Mouse (Mus musculus): ENCODE measurements around the gene Adgrl3. TPM values are rescaled to one million over a fixed set of nuclear protein-coding genes. Genes with fewer than 3 reads are reported as not detected.

Gene Adgrl3
- polyA plus RNA-seq, 1 experiment, result 15.8 TPM

GRCm38 (mm10) chr5:81200354-81200753, 180.4 kb downstream of the Adgrl3 start:
- Histone ChIP-seq H3K27me3 (ENCODE audit: control insufficient read depth, insufficient read depth, insufficient read length) (no peaks in the 10 kb centered on the region), H3K79me2 (ENCODE audit: control insufficient read depth, insufficient read depth) (peaks cover 11% of the 10 kb centered on the region), H3K4me2 (ENCODE audit: low read depth) (no peak overlapping the region), H3ac (ENCODE audit: control insufficient read depth, insufficient read length) (no peak overlapping the region), H3K36me3 (ENCODE audit: control insufficient read depth, insufficient read depth) (peaks cover 5% of the 10 kb centered on the region), H3K4me3 (no peak overlapping the region)
- no peak for TF ChIP-seq MAX (IDR thresholded peaks at IDR 0.05; ENCODE audit: low read depth)
- TF ChIP-seq TCF3 (IDR thresholded peaks at IDR 0.05; ENCODE audit: insufficient read length, low read depth), result no peak
- no peak for TF ChIP-seq MYOG (IDR thresholded peaks at IDR 0.05; ENCODE audit: control insufficient read depth in 1 of 3, insufficient read depth in 1 of 3, insufficient read length in 2 of 3, low read depth in 2 of 3)
- no peak for TF ChIP-seq USF1 (IDR thresholded peaks at IDR 0.05; ENCODE audit: low read depth)
- TF ChIP-seq E2F4 (IDR thresholded peaks at IDR 0.05; ENCODE audit: insufficient read depth), result no peak
- TF ChIP-seq TCF12 (IDR thresholded peaks at IDR 0.05; ENCODE audit: insufficient read depth, poor library complexity, severe bottlenecking), result no peak
- no peak for TF ChIP-seq SRF (IDR thresholded peaks at IDR 0.05; ENCODE audit: control insufficient read depth, insufficient read length, low read depth)
- TF ChIP-seq REST (IDR thresholded peaks at IDR 0.05; ENCODE audit: insufficient read depth, insufficient read length), result no peak
- TF ChIP-seq POLR2AphosphoS2 (IDR thresholded peaks at IDR 0.05; ENCODE audit: insufficient read length, low read depth), result no peak
- no peak for TF ChIP-seq CEBPB (IDR thresholded peaks at IDR 0.05; ENCODE audit: insufficient read depth, poor library complexity, severe bottlenecking)
- TF ChIP-seq POLR2A (IDR thresholded peaks at IDR 0.05; ENCODE audit: insufficient read length, low read depth), result no peak
- TF ChIP-seq MYOD1 (IDR thresholded peaks at IDR 0.05; ENCODE audit: control insufficient read depth in 1 of 3, insufficient read length in 2 of 3, low read depth in 2 of 3), result no peak

DNA sequence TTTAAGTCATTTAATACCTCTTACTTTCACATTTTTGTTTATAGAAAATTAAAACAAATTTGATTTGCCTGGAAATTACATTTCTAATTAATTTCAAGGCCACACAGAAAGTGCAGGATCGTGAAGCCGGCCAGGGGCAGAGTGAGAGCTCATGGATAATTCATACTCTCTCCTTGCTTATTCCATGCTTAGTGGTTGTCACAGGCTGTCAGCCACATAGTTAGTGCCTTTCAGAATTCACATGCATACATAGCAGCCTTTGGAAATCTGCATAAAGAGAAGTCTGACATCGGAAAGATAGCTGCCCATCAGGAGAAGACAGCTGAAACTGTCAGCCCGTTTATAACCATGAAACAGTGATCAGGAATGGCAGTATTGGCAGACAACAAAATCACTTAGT, 181.9 kb downstream of the Adgrl3 start:
- Histone ChIP-seq H3K27me3 (ENCODE audit: control insufficient read depth, insufficient read depth, insufficient read length) (no peaks in the 10 kb centered on the region), H3K4me2 (ENCODE audit: low read depth) (no peak overlapping the region), H3K36me3 (ENCODE audit: control insufficient read depth, insufficient read depth) (peaks cover 5% of the 10 kb centered on the region), H3ac (ENCODE audit: control insufficient read depth, insufficient read length) (no peak overlapping the region), H3K4me3 (no peak overlapping the region), H3K79me2 (ENCODE audit: control insufficient read depth, insufficient read depth) (peaks cover 7% of the 10 kb centered on the region)
- TF ChIP-seq TCF12 (IDR thresholded peaks at IDR 0.05; ENCODE audit: insufficient read depth, poor library complexity, severe bottlenecking) (no peak), CEBPB (IDR thresholded peaks at IDR 0.05; ENCODE audit: insufficient read depth, poor library complexity, severe bottlenecking) (no peak), USF1 (IDR thresholded peaks at IDR 0.05; ENCODE audit: low read depth) (no peak), MAX (IDR thresholded peaks at IDR 0.05; ENCODE audit: low read depth) (no peak), SRF (IDR thresholded peaks at IDR 0.05; ENCODE audit: control insufficient read depth, insufficient read length, low read depth) (no peak), REST (IDR thresholded peaks at IDR 0.05; ENCODE audit: insufficient read depth, insufficient read length) (no peak), MYOG (IDR thresholded peaks at IDR 0.05; ENCODE audit: control insufficient read depth in 1 of 3, insufficient read depth in 1 of 3, insufficient read length in 2 of 3, low read depth in 2 of 3) (no peak), POLR2A (IDR thresholded peaks at IDR 0.05; ENCODE audit: insufficient read length, low read depth) (no peak)

- H3ac ChIP-seq (ENCODE audit: control insufficient read depth, insufficient read length), result no peak overlapping the region
- H3K4me2 ChIP-seq (ENCODE audit: low read depth), result no peak overlapping the region
- no peaks in the 10 kb centered on the region for H3K79me2 ChIP-seq (ENCODE audit: control insufficient read depth, insufficient read depth)
- TF ChIP-seq TCF12 (IDR thresholded peaks at IDR 0.05; ENCODE audit: insufficient read depth, poor library complexity, severe bottlenecking), result no peak
- TF ChIP-seq USF1 (IDR thresholded peaks at IDR 0.05; ENCODE audit: low read depth), result no peak
- TF ChIP-seq REST (IDR thresholded peaks at IDR 0.05; ENCODE audit: insufficient read depth, insufficient read length), result no peak
- TF ChIP-seq MAX (IDR thresholded peaks at IDR 0.05; ENCODE audit: low read depth), result no peak
- TF ChIP-seq SRF (IDR thresholded peaks at IDR 0.05; ENCODE audit: control insufficient read depth, insufficient read length, low read depth), result no peak
- TF ChIP-seq MYOG (IDR thresholded peaks at IDR 0.05; ENCODE audit: control insufficient read depth in 1 of 3, insufficient read depth in 1 of 3, insufficient read length in 2 of 3, low read depth in 2 of 3), result no peak
- no peak for TF ChIP-seq TCF3 (IDR thresholded peaks at IDR 0.05; ENCODE audit: insufficient read length, low read depth)
- TF ChIP-seq E2F4 (IDR thresholded peaks at IDR 0.05; ENCODE audit: insufficient read depth), result no peak
- H3K36me3 ChIP-seq (ENCODE audit: control insufficient read depth, insufficient read depth), result no peaks in the 10 kb centered on the region
- H3K27me3 ChIP-seq (ENCODE audit: control insufficient read depth, insufficient read depth, insufficient read length), result no peaks in the 10 kb centered on the region
- no peak overlapping the region for H3K4me3 ChIP-seq
Observed at GRCm38 (mm10) chr5:81218500-81219057, 198.6 kb downstream of the Adgrl3 start.

DNA sequence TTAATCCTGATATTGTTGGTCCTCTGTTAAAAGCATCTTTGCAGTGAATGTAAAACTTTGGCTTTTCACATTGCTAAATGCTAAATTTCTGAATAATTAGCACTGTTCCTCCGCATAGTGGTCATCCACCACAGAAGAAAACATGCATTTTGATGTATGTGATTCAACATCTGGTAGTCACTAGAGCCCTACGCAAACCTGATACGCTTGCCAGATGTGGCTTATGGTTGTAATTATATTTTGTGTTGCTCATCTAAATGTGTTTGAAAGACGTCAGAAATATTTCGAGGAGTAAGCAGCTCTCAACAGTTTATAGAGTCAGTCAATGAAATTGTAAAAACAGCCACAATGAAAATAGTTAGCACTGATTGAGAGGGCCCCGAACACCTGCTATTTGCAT, 204.5 kb downstream of the Adgrl3 start:
- no peaks in the 10 kb centered on the region for H3K79me2 ChIP-seq (ENCODE audit: control insufficient read depth, insufficient read depth)
- no peak overlapping the region for H3K4me3 ChIP-seq
- no peak for TF ChIP-seq MYOG (IDR thresholded peaks at IDR 0.05; ENCODE audit: control insufficient read depth in 1 of 3, insufficient read depth in 1 of 3, insufficient read length in 2 of 3, low read depth in 2 of 3)
- TF ChIP-seq MYOD1 (IDR thresholded peaks at IDR 0.05; ENCODE audit: control insufficient read depth in 1 of 3, insufficient read length in 2 of 3, low read depth in 2 of 3), result no peak
- TF ChIP-seq CEBPB (IDR thresholded peaks at IDR 0.05; ENCODE audit: insufficient read depth, poor library complexity, severe bottlenecking), result no peak
- no peak for TF ChIP-seq MAX (IDR thresholded peaks at IDR 0.05; ENCODE audit: low read depth)
- TF ChIP-seq TCF3 (IDR thresholded peaks at IDR 0.05; ENCODE audit: insufficient read length, low read depth), result no peak
- no peak for TF ChIP-seq TCF12 (IDR thresholded peaks at IDR 0.05; ENCODE audit: insufficient read depth, poor library complexity, severe bottlenecking)
- TF ChIP-seq POLR2AphosphoS2 (IDR thresholded peaks at IDR 0.05; ENCODE audit: insufficient read length, low read depth), result no peak
- TF ChIP-seq POLR2A (IDR thresholded peaks at IDR 0.05; ENCODE audit: insufficient read length, low read depth), result no peak
- TF ChIP-seq SRF (IDR thresholded peaks at IDR 0.05; ENCODE audit: control insufficient read depth, insufficient read length, low read depth), result no peak
- no peak for TF ChIP-seq REST (IDR thresholded peaks at IDR 0.05; ENCODE audit: insufficient read depth, insufficient read length)
- TF ChIP-seq USF1 (IDR thresholded peaks at IDR 0.05; ENCODE audit: low read depth), result no peak
- TF ChIP-seq E2F4 (IDR thresholded peaks at IDR 0.05; ENCODE audit: insufficient read depth), result no peak
- no peaks in the 10 kb centered on the region for H3K36me3 ChIP-seq (ENCODE audit: control insufficient read depth, insufficient read depth)
- H3K27me3 ChIP-seq (ENCODE audit: control insufficient read depth, insufficient read depth, insufficient read length), result no peaks in the 10 kb centered on the region
- H3K4me2 ChIP-seq (ENCODE audit: low read depth), result peak overlapping the region; percentile 51
- no peak overlapping the region for H3ac ChIP-seq (ENCODE audit: control insufficient read depth, insufficient read length)
